Mouse (Mus musculus): Measurements from ENCODE around the gene Shisal2a.
A peak's percentile ranks its signal among the peaks of the same experiment; 100 is the strongest.

Gene Shisal2a

GRCm38 (mm10) chr4:108383183-108383714 is at the start of gene Shisal2a:
Gene Shisal2a, minus strand, starts transcription at chr4:108383349.
- DNase-seq (ENCODE audit: low spot score): no peak

GRCm38 (mm10) chr4:108431561-108431936 is 48.4 kb upstream of the Shisal2a start:
- DNase-seq (ENCODE audit: low spot score): no peak

GRCm38 (mm10) chr4:108430656-108431560 is 47.8 kb upstream of the Shisal2a start:
- no peak for DNase-seq (ENCODE audit: low spot score)

GRCm38 (mm10) chr4:108428341-108428721 is 45.2 kb upstream of the Shisal2a start:
- DNase-seq (ENCODE audit: low spot score): peak; percentile 23

GRCm38 (mm10) chr4:108427719-108428340 is 44.7 kb upstream of the Shisal2a start:
- peak; percentile 20 for DNase-seq (ENCODE audit: low spot score)

GRCm38 (mm10) chr4:108424587-108424986 is 41.4 kb upstream of the Shisal2a start:
- DNase-seq (ENCODE audit: low spot score): no peak

GRCm38 (mm10) chr4:108407621-108408020 is 24.5 kb upstream of the Shisal2a start:
- no peak for DNase-seq (ENCODE audit: low spot score)

- DNase-seq (ENCODE audit: low spot score): no peak
Observed at GRCm38 (mm10) chr4:108406861-108407401, 23.8 kb upstream of the Shisal2a start, which contains the start of gene Gpx7. Gene Gpx7, minus strand, starts transcription at chr4:108406961.

GRCm38 (mm10) chr4:108406138-108406860 is 23.1 kb upstream of the Shisal2a start:
- DNase-seq (ENCODE audit: low spot score): peak; percentile 63

- DNase-seq (ENCODE audit: low spot score): peak; percentile 41
Observed at GRCm38 (mm10) chr4:108405766-108406137, 22.6 kb upstream of the Shisal2a start.

GRCm38 (mm10) chr4:108403861-108404635 is 20.9 kb upstream of the Shisal2a start:
- no peak for DNase-seq (ENCODE audit: low spot score)

GRCm38 (mm10) chr4:108400395-108400794 is 17.2 kb upstream of the Shisal2a start:
- DNase-seq (ENCODE audit: low spot score): no peak

GRCm38 (mm10) chr4:108394236-108394635 is 11.1 kb upstream of the Shisal2a start:
- no peak for DNase-seq (ENCODE audit: low spot score)

- no peak for DNase-seq (ENCODE audit: low spot score)
Observed at GRCm38 (mm10) chr4:108392558-108392957, 9.4 kb upstream of the Shisal2a start.

GRCm38 (mm10) chr4:108391124-108391523 is 8.0 kb upstream of the Shisal2a start:
- DNase-seq (ENCODE audit: low spot score): no peak

GRCm38 (mm10) chr4:108388741-108389140 is 5.6 kb upstream of the Shisal2a start:
- DNase-seq (ENCODE audit: low spot score): no peak

GRCm38 (mm10) chr4:108387681-108388253 is 4.6 kb upstream of the Shisal2a start:
- DNase-seq (ENCODE audit: low spot score): peak; percentile 79

GRCm38 (mm10) chr4:108387106-108387505 is 4.0 kb upstream of the Shisal2a start:
- DNase-seq (ENCODE audit: low spot score): no peak

GRCm38 (mm10) chr4:108386087-108386486 is 2.9 kb upstream of the Shisal2a start:
- DNase-seq (ENCODE audit: low spot score): no peak

- DNase-seq (ENCODE audit: low spot score): no peak
Observed at GRCm38 (mm10) chr4:108380146-108380545, 3.0 kb downstream of the Shisal2a start.

- no peak for DNase-seq (ENCODE audit: low spot score)
Observed at GRCm38 (mm10) chr4:108379476-108379875, 3.7 kb downstream of the Shisal2a start.
